Mouse (Mus musculus) ES-Bruce4 (cell line): ENCODE data around the gene Immp2l.

Source experiments
- CTCF ChIP-seq: IDR thresholded peaks from one replicate; pipeline ENCODE4 v1.8.1; 2011; ENCODE audit warnings: low read depth, low read length
- EP300 ChIP-seq: IDR thresholded peaks from 2 replicates; pipeline ENCODE4 v1.6.1; 2011; ENCODE audit warnings: low read depth, low read length; ENCODE audit not compliant: insufficient read depth
- POLR2A ChIP-seq: IDR thresholded peaks from one replicate; pipeline ENCODE4 v1.8.1; 2011; ENCODE audit warnings: low read length; ENCODE audit not compliant: insufficient read depth

DNA sequence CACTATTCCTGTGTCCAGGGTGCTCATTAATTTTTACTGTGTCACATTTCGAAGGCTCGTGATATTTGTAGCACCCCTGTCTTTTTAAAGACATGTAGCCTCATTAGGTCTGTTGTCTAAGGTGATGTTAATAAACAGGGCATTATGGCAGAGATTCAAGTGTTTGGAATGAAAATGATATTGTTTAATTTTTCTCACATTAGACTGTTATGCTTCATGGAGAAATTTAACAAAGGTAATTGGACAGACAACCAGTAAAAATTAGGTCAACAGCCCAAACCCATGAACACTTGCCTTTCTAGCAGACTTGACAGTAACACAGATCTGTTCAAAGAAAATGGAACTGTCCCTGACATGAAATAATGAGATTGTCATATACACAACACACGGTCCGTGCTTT lies 292.5 kb downstream of the Immp2l start:
- TF ChIP-seq POLR2A, result no peak
- no peak for TF ChIP-seq CTCF
- TF ChIP-seq EP300, result no peak
